Mouse (Mus musculus) heart, embryonic 12.5 days (tissue): ENCODE measurements around the gene Klhl36. TPM values are rescaled to one million over a fixed set of nuclear protein-coding genes. Genes with fewer than 3 reads are reported as not detected.

Experiments
- ATAC-seq: fragments of 200-750 bp; cut with Nextera tagmentation; 2 replicates; pipeline ENCODE4 v1.8.0; 2017; ENCODE audit warnings: moderate TSS enrichment, moderate library complexity; ENCODE audit not compliant: insufficient number of reproducible peaks, low FRiP score
- H3K27ac ChIP-seq: fragments of 300-500 bp; sonication (generic); 2 replicates; pipeline ENCODE4 v1.5.1; 2016; ENCODE audit warnings: mild to moderate bottlenecking, moderate library complexity; ENCODE audit not compliant: poor library complexity, severe bottlenecking
- H3K27me3 ChIP-seq: fragments of 300-500 bp; sonication (generic); replicated peaks from 2 replicates; pipeline ENCODE4 v1.6.1; 2016; ENCODE audit warnings: mild to moderate bottlenecking, moderate library complexity
- H3K36me3 ChIP-seq: fragments of 300-500 bp; sonication (generic); 2 replicates; pipeline ENCODE4 v1.6.1; 2016; ENCODE audit warnings: mild to moderate bottlenecking, moderate library complexity
- H3K4me1 ChIP-seq: fragments of 300-500 bp; sonication (generic); replicated peaks from 2 replicates; pipeline ENCODE4 v1.6.1; 2016; ENCODE audit warnings: mild to moderate bottlenecking
- H3K4me2 ChIP-seq: fragments of 300-500 bp; sonication (generic); 2 replicates; pipeline ENCODE4 v1.6.1; 2016; ENCODE audit warnings: mild to moderate bottlenecking, moderate library complexity
- H3K4me3 ChIP-seq: fragments of 300-500 bp; sonication (generic); 2 replicates; pipeline ENCODE4 v1.5.1; 2016; ENCODE audit warnings: mild to moderate bottlenecking
- H3K9ac ChIP-seq: fragments of 300-500 bp; sonication (generic); 2 replicates; pipeline ENCODE4 v1.6.1; 2016; ENCODE audit warnings: mild to moderate bottlenecking, moderate library complexity
- H3K9me3 ChIP-seq: fragments of 300-500 bp; sonication (generic); replicated peaks from 2 replicates; pipeline ENCODE4 v1.6.1; 2016; ENCODE audit warnings: mild to moderate bottlenecking, moderate library complexity
- WGBS: fragments of 180-500 bp; shearing (Covaris S2); methylation state at CpG from one replicate; pipeline ENCODE4 v1.1.7; 2016; 5-methylcytosine and 5-hydroxymethylcytosine counted together
- polyA plus RNA-seq: library from polyadenylated mRNA; unstranded; fragments of >200 nt; fragmentation: Nextera tagmentation; extraction: Ambion mirVana; gene quantifications from 2 replicates; pipeline ENCODE4 v1.2.1, GENCODE M21; 2016

The Klhl36 gene
- polyA plus RNA-seq, 1 experiment from 2014 or later: 10.3 TPM

DNA sequence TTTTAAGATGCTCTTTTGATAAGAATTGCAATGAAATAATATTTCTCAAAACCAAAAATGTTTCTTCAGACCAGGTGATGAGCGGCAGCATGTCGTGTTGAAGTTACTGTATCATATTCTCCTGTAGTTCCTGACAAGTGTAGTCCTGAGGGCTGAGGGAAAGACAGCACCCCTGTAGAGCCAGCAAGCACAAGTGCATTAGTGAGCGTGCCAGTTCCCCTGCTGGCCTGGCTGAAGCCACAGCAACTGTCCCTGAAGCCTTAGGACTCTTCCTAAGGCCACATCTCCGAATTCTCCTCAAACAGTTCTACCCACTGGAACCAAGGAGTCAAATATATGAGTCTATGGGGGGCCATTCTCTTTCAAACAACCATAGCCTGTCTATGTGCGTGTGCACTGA is 61.2 kb downstream of the Klhl36 start:
- Histone ChIP-seq H3K4me2 (no peak overlapping the region), H3K9me3 (no peaks in the 10 kb centered on the region), H3K36me3 (peaks cover 7% of the 10 kb centered on the region; the same call in 1 of the 2 replicates), H3K4me3 (no peak overlapping the region), H3K27me3 (no peaks in the 10 kb centered on the region), H3K4me1 (peaks cover 58% of the 10 kb centered on the region), H3K9ac (no peak overlapping the region), H3K27ac (no peak overlapping the region)
- WGBS: 86% methylated on average over 5 of the region's 5 CpGs
- no peak for ATAC-seq

DNA sequence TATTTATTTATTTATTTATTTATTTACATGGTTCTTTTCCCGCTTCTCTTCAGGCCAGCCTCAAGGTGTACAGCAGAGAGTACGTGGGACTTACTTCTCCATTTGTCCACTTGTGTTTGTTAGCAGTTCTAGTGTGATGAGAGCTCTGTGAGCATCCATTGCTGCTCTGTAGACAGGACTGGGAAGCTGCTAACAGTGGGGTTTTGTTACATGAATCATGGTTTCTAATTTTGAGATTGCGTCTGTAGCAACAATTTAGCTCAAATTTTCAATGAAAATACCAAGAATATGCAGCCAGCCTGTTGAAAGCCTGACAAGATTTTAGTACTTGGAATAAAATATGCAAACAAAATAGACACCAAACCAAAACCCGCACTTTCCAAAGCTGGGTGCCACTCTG is 63.4 kb downstream of the Klhl36 start:
- Histone ChIP-seq H3K4me1 (peaks cover 55% of the 10 kb centered on the region), H3K9ac (no peak overlapping the region), H3K4me3 (no peak overlapping the region), H3K27me3 (no peaks in the 10 kb centered on the region), H3K4me2 (no peak overlapping the region), H3K36me3 (0 out of 2 replicates have a peak, but pooled peaks cover 2% of the 10 kb centered on the region), H3K27ac (0 out of 2 replicates have a peak overlapping the region, but pooled peaks have one; percentile 35), H3K9me3 (no peaks in the 10 kb centered on the region)
- 87% methylated on average over 4 of the region's 4 CpGs for WGBS
- no peak for ATAC-seq

DNA sequence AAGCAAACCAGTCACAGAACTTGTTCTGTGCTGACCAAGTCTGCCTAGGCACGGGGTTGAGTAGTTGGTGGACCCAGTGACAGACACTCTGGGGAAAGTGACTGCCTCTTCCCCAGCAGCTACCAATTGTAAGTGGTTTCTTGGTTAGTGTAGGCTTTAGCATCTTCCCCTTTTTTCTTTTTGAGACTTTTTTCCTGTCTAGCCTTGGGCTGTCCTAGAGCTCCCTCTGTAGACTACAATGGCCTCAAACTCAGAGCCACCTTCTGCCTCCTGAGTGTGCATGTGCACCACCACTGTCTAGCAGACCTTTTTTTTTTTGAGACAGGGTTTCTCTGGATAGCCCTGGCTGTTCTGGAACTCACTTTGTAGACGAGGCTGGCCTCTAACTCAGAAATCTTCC is 64.4 kb downstream of the Klhl36 start:
- H3K27ac ChIP-seq: 0 out of 2 replicates have a peak overlapping the region, but pooled peaks have one; percentile 35
- H3K9ac ChIP-seq: no peak overlapping the region
- no peak for ATAC-seq

More for the DNA sequence above, 64.4 kb downstream of the Klhl36 start:
- Histone ChIP-seq H3K4me2 (no peak overlapping the region), H3K4me1 (peaks cover 63% of the 10 kb centered on the region), H3K36me3 (0 out of 2 replicates have a peak, but pooled peaks cover 2% of the 10 kb centered on the region), H3K27me3 (no peaks in the 10 kb centered on the region), H3K4me3 (no peak overlapping the region), H3K9me3 (no peaks in the 10 kb centered on the region)
- 71% methylated on average over 2 of the region's 2 CpGs for whole genome bisulfite sequencing

Other genes starting within 250 kb of the Klhl36 start
- gene Adad2, start 249.5 kb upstream of the Klhl36 start, polyA plus RNA-seq: 0.09 TPM in 1 of 2 replicates, not detected in the other
- not detected in 2 replicates for gene Kcng4, start 226.6 kb upstream of the Klhl36 start, polyA plus RNA-seq
- gene Wfdc1, start 195.9 kb upstream of the Klhl36 start, polyA plus RNA-seq: 3.1 and 3.5 TPM in 2 replicates
- 0.33 and 0.38 TPM in 2 replicates for gene Atp2c2, start 162.3 kb upstream of the Klhl36 start, polyA plus RNA-seq
- 14.6 and 14.8 TPM in 2 replicates for gene Tldc1, start 83.8 kb upstream of the Klhl36 start, polyA plus RNA-seq
- 40.6 and 54.2 TPM in 2 replicates for gene Cotl1, start 21.7 kb upstream of the Klhl36 start, polyA plus RNA-seq
- 112 and 116 TPM in 2 replicates for gene Usp10, start 48.1 kb downstream of the Klhl36 start, polyA plus RNA-seq
- 4.0 TPM in 1 of 2 replicates, not detected in the other for gene Gm20388, start 48.6 kb downstream of the Klhl36 start, polyA plus RNA-seq
- 3.7 and 4.1 TPM in 2 replicates for gene Crispld2, start 130.2 kb downstream of the Klhl36 start, polyA plus RNA-seq
- 33.9 and 34.9 TPM in 2 replicates for gene Zdhhc7, start 239.2 kb downstream of the Klhl36 start, polyA plus RNA-seq